Mouse (Mus musculus) bone marrow macrophage, adult 2 months (primary cell): Measurements from ENCODE around the gene Gtsf2. TPM values are rescaled to one million over a fixed set of nuclear protein-coding genes. Genes with fewer than 3 reads are reported as not detected.

Experiments used
- H3K27ac ChIP-seq: 2 replicates; pipeline ENCODE4 v1.5.1; 2012; ENCODE audit warnings: low read depth, low read length; ENCODE audit not compliant: insufficient read depth
- H3K4me1 ChIP-seq: 2 replicates; pipeline ENCODE4 v1.6.1; 2012; ENCODE audit warnings: low read length; ENCODE audit not compliant: control insufficient read depth, insufficient read depth
- H3K4me3 ChIP-seq: 2 replicates; pipeline ENCODE4 v1.5.1; 2012; ENCODE audit warnings: mild to moderate bottlenecking, low read length, moderate library complexity; ENCODE audit not compliant: insufficient read depth
- CTCF ChIP-seq: IDR thresholded peaks from 2 replicates; pipeline ENCODE4 v1.5.1; 2012; ENCODE audit warnings: low read depth, mild to moderate bottlenecking, low read length, moderate library complexity
- POLR2A ChIP-seq: IDR thresholded peaks from 2 replicates; pipeline ENCODE4 v1.6.1; 2012; ENCODE audit warnings: mild to moderate bottlenecking, low read depth, low read length, borderline replicate concordance
- polyA plus RNA-seq: library from polyadenylated mRNA; stranded (reverse); fragments of >200 nt; gene quantifications from 2 replicates; pipeline ENCODE4 v1.2.4, GENCODE M21; 2012; ENCODE audit not compliant: missing spikeins, insufficient read depth, insufficient read length

Gtsf2 gene
- polyA plus RNA-seq = not detected in 2 replicates

- Histone ChIP-seq H3K4me3 (no peak within 1 kb of the TSS), H3K4me1 (no peaks in the 10 kb centered on the region), H3K27ac (no peak within 1 kb of the TSS)
- TF ChIP-seq POLR2A = no peak
- TF ChIP-seq CTCF = no peak
Measured at GRCm38 (mm10) chr15:103448369-103448768, at the start of gene Gtsf2. Gene Gtsf2 (minus strand): TSS chr15:103448469.

DNA sequence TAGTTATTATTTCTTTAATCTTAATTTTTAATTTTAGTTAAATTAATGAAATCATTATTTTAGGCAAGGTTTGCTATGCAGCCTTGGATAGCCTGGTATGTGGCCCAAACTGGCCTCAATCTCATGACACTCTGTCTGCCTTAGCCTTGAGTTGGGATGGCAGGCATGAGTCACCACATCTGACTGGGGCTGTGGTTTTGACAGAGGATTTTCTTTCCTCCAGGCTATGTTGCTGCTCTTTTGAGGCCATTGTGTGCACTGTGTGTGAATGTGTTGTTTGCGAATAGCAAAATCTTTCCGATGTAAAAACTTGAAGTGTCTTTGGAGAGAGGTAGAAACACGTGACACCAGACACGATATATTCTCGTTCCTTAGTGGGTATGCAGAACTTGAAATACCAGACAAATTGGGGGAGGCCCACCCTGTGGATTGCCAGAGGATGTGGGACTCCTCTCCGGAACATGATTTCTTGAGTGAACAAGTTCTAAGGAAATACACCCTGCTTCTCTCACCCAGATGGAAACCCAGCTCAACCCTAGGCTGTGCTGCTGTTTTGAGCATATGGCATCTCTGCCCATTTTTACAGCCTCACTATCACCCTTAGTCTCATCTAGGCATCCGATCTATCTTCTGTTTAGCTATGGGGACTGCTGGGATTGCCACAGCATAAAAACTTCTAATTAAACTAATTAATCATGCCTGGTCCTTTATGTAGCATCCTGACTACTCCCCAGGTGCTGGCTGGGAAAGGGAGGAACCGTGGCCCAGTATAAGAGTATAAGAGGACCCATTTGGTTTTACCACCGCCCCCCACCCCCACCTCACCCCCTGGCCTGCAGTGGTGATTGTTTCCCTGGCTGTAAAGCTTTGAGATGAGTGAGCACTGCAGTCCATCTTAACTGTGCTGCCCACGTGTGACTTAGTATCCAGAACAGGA is 48.2 kb upstream of the Gtsf2 start:
- no peak overlapping the region for H3K27ac ChIP-seq
- H3K4me3 ChIP-seq = no peak overlapping the region
- peaks cover 42% of the 10 kb centered on the region for H3K4me1 ChIP-seq
- no peak for TF ChIP-seq POLR2A
- TF ChIP-seq CTCF = no peak

- Histone ChIP-seq H3K4me3 (no peak overlapping the region), H3K4me1 (peaks cover 39% of the 10 kb centered on the region), H3K27ac (no peak overlapping the region)
- TF ChIP-seq CTCF = no peak
- TF ChIP-seq POLR2A = no peak
Measured at GRCm38 (mm10) chr15:103488336-103488735, 40.1 kb upstream of the Gtsf2 start.

DNA sequence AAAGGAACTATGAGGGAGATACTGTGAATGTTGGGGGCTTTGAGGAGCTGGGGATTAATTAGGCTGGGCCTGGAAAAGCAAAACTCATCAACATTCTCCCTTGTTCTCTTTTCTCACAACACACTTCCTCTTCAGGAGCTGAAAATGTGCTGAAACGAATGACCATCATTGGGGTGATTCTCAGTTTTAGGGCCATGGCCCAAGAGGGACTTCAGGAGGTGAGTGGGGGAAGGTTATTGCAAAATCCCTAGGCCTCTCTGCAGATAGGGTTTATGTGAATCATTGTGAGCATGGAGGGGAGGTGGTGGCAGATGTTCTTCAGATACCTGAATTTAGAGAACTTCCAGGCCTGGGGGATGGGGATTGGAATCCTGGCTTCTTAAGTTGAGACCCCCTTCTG is 38.4 kb upstream of the Gtsf2 start:
- peak overlapping the region; percentile 66 for H3K27ac ChIP-seq
- TF ChIP-seq CTCF (no peak), POLR2A (no peak)

DNA sequence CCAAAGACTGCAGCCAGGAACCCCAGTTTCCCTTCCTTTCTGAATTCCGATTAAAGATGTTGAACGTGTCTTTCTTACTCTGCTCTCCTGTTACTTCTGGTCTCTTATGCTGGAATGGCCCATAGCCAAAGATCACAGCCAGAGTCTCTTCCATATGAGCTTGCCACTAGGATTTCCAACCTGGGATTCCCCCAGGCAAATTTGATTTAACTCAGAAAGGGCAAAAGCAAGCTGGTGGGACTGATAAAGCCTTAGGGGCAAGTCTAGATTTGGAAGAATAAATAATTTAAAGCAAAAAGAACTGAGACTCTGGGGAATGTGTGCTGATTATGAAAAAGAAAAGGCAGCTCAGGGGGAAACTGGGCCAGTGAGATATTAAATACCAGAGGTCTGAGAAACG is 36.8 kb upstream of the Gtsf2 start:
- H3K4me3 ChIP-seq = no peak overlapping the region
- peaks cover 33% of the 10 kb centered on the region for H3K4me1 ChIP-seq
- no peak overlapping the region for H3K27ac ChIP-seq
- TF ChIP-seq POLR2A (no peak), CTCF (no peak)

More for the DNA sequence above, 38.4 kb upstream of the Gtsf2 start:
- no peak overlapping the region for H3K4me3 ChIP-seq
- peaks cover 33% of the 10 kb centered on the region for H3K4me1 ChIP-seq

DNA sequence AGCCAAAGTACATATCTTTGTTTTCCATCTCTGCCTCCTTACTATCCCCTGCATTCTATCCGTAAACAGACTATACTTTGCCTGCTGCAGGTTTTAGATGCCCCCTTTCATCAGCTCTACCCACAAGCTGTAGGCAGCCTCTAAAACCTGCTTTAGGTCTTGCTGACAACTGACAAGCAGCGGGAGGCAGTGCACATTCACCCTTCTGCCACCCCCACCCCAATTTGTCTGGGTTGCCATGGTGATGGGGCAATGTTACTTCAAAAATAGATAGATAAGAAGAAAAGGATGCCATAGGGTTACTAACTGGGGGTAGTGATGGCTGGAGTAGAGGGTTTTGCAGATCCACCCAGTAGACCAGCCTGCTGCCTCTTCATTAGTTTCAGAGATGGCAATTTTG is 36.2 kb upstream of the Gtsf2 start:
- peaks cover 33% of the 10 kb centered on the region for H3K4me1 ChIP-seq
- TF ChIP-seq POLR2A = no peak
- no peak for TF ChIP-seq CTCF
- H3K4me3 ChIP-seq = no peak overlapping the region
- no peak overlapping the region for H3K27ac ChIP-seq

- H3K27ac ChIP-seq = no peak overlapping the region
- H3K4me1 ChIP-seq = peaks cover 19% of the 10 kb centered on the region
- no peak overlapping the region for H3K4me3 ChIP-seq
- TF ChIP-seq CTCF (no peak), POLR2A (no peak)
Measured at GRCm38 (mm10) chr15:103482488-103482887, 34.2 kb upstream of the Gtsf2 start.

- Histone ChIP-seq H3K4me3 (no peak overlapping the region), H3K4me1 (peaks cover 13% of the 10 kb centered on the region), H3K27ac (no peak overlapping the region)
- TF ChIP-seq CTCF (no peak), POLR2A (no peak)
Measured at GRCm38 (mm10) chr15:103480129-103480528, 31.9 kb upstream of the Gtsf2 start.

DNA sequence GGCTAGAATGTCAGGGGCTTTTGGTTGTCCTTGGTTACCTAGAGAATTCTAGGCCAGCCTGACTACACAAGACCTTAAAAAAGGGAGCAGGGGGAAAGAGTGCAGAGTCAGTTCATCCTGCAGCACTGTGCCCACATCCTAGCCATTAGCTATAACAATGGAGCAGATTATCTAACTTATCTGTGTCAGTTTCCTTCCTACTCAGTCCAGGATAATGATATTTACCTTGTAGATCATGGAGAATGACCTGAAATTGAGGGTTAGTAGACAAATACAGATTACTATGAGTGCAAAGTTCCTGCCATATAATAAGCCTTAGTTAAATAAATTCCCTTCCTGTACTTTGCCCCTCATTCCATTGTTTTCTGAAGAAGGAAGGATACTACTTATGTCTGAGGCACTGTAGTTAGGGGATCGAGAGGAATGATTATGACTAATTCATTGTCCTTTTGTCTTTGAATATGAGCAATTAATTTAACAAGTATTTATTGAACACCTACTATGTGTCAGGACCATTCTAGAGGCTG is 30.9 kb upstream of the Gtsf2 start:
- Histone ChIP-seq H3K4me1 (peaks cover 13% of the 10 kb centered on the region), H3K27ac (no peak overlapping the region), H3K4me3 (no peak overlapping the region)
- TF ChIP-seq CTCF = no peak
- no peak for TF ChIP-seq POLR2A

DNA sequence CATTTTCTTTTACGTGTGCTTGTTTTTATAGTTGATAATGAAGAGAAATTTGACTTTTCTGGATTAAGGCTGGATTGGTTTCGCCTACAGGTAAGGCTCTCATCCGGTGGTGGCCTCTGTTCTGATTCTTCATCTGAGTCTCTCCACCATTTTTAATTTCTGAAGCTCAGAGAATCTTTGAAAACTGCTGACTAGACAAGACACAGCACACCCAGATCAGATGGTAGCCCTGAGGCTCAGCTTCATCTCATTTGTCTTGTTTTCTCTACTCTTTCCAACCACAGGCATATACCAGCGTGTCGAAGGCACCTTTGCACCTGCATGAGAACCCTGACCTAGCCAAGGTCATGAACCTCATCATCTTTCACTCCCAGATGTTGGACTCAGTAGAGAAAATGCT is 25.5 kb upstream of the Gtsf2 start:
- peaks cover 29% of the 10 kb centered on the region for H3K4me1 ChIP-seq
- TF ChIP-seq POLR2A = no peak
- TF ChIP-seq CTCF = no peak
- no peak overlapping the region for H3K4me3 ChIP-seq
- H3K27ac ChIP-seq = no peak overlapping the region
